In genomic region chr12:80017376-80017929, GRCm38 (mm10) we compare ENCODE assay signal across 12 mouse cellular contexts.
DNase-seq lines count a peak whose midpoint lies in the region; ATAC-seq lines count a peak whose summit lies in the region.
"Had no signal": no experiment of that assay in that cellular context is flagged by ENCODE, and none has a peak within 500 bp of the region (broad histone marks: within the 10 kb centered on the region; RNA-seq: fewer than 3 reads in every experiment).

No protein-coding gene starts in this region.

- no peak for ATAC-seq in kidney, embryonic 16.5 days (ENCODE audit: low FRiP score, low TSS enrichment)
- no peak for ATAC-seq in embryonic facial prominence, embryonic 13.5 days (ENCODE audit: insufficient number of reproducible peaks, insufficient read depth, low FRiP score, low TSS enrichment, low read depth)
- ATAC-seq in limb, embryonic 15.5 days (ENCODE audit: insufficient number of reproducible peaks, low FRiP score, low TSS enrichment, low read depth), result no peak
- ATAC-seq: forebrain, embryonic 14.5 days had no signal

- H3K36me3 ChIP-seq in kidney, embryonic 16.5 days (ENCODE audit: insufficient read depth, low read length), result no peaks in the 10 kb centered on the region
- no peaks in the 10 kb centered on the region for H3K36me3 ChIP-seq in embryonic facial prominence, embryonic 13.5 days
- no peaks in the 10 kb centered on the region for H3K36me3 ChIP-seq in limb, embryonic 15.5 days

- no peaks in the 10 kb centered on the region for H3K9me3 ChIP-seq in kidney, embryonic 16.5 days (ENCODE audit: low read length)
- no peaks in the 10 kb centered on the region for H3K9me3 ChIP-seq in embryonic facial prominence, embryonic 13.5 days
- H3K9me3 ChIP-seq in limb, embryonic 15.5 days, result no peaks in the 10 kb centered on the region

- H3K4me3 ChIP-seq in kidney, embryonic 16.5 days (ENCODE audit: low read length), result no peak overlapping the region
- H3K4me3 ChIP-seq in embryonic facial prominence, embryonic 13.5 days, result no peak overlapping the region
- H3K4me3 ChIP-seq in limb, embryonic 15.5 days, result no peak overlapping the region

- H3K27ac ChIP-seq in kidney, embryonic 16.5 days (ENCODE audit: low read length), result peak overlapping the region; percentile 61; the same call in 1 of the 2 replicates
- H3K27ac ChIP-seq in embryonic facial prominence, embryonic 13.5 days, result peak overlapping the region; percentile 97
- peak overlapping the region; percentile 67 for H3K27ac ChIP-seq in limb, embryonic 15.5 days

- DNase-seq in heart, adult 11 months, result peak; percentile 92
- no peak for DNase-seq in heart, postnatal 10 days
- no peak for DNase-seq in kidney, adult 18-20 months
- no peak for DNase-seq in adrenal gland, adult 8-10 months
- DNase-seq in gastrocnemius, adult 18-20 months (ENCODE audit: low spot score), result no peak
- DNase-seq: cerebellum, adult 9-10 months; kidney, postnatal 10 days; right cerebral cortex, postnatal 4 days had no signal

- intact Hi-C loops in heart, postnatal 10 days (cut with DNase I), result no loop called here

- H3K4me2 ChIP-seq in kidney, embryonic 16.5 days (replicated peaks; ENCODE audit: low read depth, low read length), result no peak overlapping the region
- no peak overlapping the region for H3K4me2 ChIP-seq in embryonic facial prominence, embryonic 13.5 days
- no peak overlapping the region for H3K4me2 ChIP-seq in limb, embryonic 15.5 days

- H3K27me3 ChIP-seq in kidney, embryonic 16.5 days (ENCODE audit: insufficient read depth, low read length), result no peaks in the 10 kb centered on the region
- no peaks in the 10 kb centered on the region for H3K27me3 ChIP-seq in embryonic facial prominence, embryonic 13.5 days
- no peaks in the 10 kb centered on the region for H3K27me3 ChIP-seq in limb, embryonic 15.5 days

- peaks cover 71% of the 10 kb centered on the region for H3K4me1 ChIP-seq in kidney, embryonic 16.5 days (ENCODE audit: insufficient read depth, low read length)
- H3K4me1 ChIP-seq in embryonic facial prominence, embryonic 13.5 days, result peaks cover 76% of the 10 kb centered on the region
- peaks cover 68% of the 10 kb centered on the region for H3K4me1 ChIP-seq in limb, embryonic 15.5 days

- H3K9ac ChIP-seq in kidney, embryonic 16.5 days (replicated peaks; ENCODE audit: low read length), result no peak overlapping the region
- H3K9ac ChIP-seq in embryonic facial prominence, embryonic 13.5 days, result no peak overlapping the region
- no peak overlapping the region for H3K9ac ChIP-seq in limb, embryonic 15.5 days

- 55% methylated on average over 8 of the region's 8 CpGs for WGBS in kidney, embryonic 16.5 days
- WGBS in embryonic facial prominence, embryonic 13.5 days, result 77% methylated on average over 8 of the region's 8 CpGs
- 59% methylated on average over 8 of the region's 8 CpGs for WGBS in limb, embryonic 15.5 days
